In genomic region chr3:116562408-116563094, GRCm38 (mm10) we compare ENCODE assay signal across 10 mouse cellular contexts. TPM values are rescaled to one million over a fixed set of nuclear protein-coding genes. Genes with fewer than 3 reads are reported as not detected.
DNase-seq lines count a peak whose midpoint lies in the region; ATAC-seq lines count a peak whose summit lies in the region.
"Had no signal": no experiment of that assay in that cellular context is flagged by ENCODE, and none has a peak within 500 bp of the region (broad histone marks: within the 10 kb centered on the region; RNA-seq: fewer than 3 reads in every experiment).

Gene Lrrc39 (plus strand): TSS chr3:116562973.

- 10% methylated on average over 7 of the region's 7 CpGs for WGBS in heart, embryonic 16.5 days

- H3K4me3 ChIP-seq in heart, embryonic 16.5 days (ENCODE audit: low read length): peak within 1 kb of the TSS; percentile 61
- peak within 1 kb of the TSS; percentile 88 for H3K4me3 ChIP-seq in megakaryocyte, embryonic 14.5 days (replicated peaks)

- peak; percentile 54 for DNase-seq in adrenal gland, adult 2 months
- no peak for DNase-seq in adrenal gland, postnatal 25 days
- DNase-seq in right cerebral cortex, adult 2 months (ENCODE audit: low spot score in 2 of 2): no peak
- no peak for DNase-seq in frontal cortex, postnatal 25 days (ENCODE audit: low spot score in 2 of 2)
- no peak for DNase-seq in left cerebral cortex, postnatal 4 days
- DNase-seq: cerebellum, postnatal 10 days had no signal

- H3K36me3 ChIP-seq in heart, embryonic 16.5 days (ENCODE audit: control insufficient read depth, insufficient read depth): peaks cover 12% of the 10 kb centered on the region
- peaks cover 24% of the 10 kb centered on the region for H3K36me3 ChIP-seq in megakaryocyte, embryonic 14.5 days (replicated peaks; ENCODE audit: low read length)

- H3K9ac ChIP-seq in heart, embryonic 16.5 days (ENCODE audit: low read length): peak within 1 kb of the TSS; percentile 83

- ATAC-seq in erythroblast, adult 5-6 weeks (replicated peaks; ENCODE audit: low FRiP score, poor library complexity, severe bottlenecking): peak; percentile 95
- peak; percentile 88 for ATAC-seq in heart, embryonic 16.5 days (replicated peaks; ENCODE audit: extremely low read depth, insufficient read depth, low FRiP score)
- ATAC-seq: hindbrain, postnatal 0 days had no signal

- peak within 1 kb of the TSS; percentile 97 for H3K27ac ChIP-seq in heart, embryonic 16.5 days (ENCODE audit: low read length)
- H3K27ac ChIP-seq: hindbrain, postnatal 0 days had no signal

- peaks cover 5% of the 10 kb centered on the region for H3K9me3 ChIP-seq in heart, embryonic 16.5 days (replicated peaks; ENCODE audit: control insufficient read depth, low read length)
- peaks cover 8% of the 10 kb centered on the region; the same call in 1 of the 2 replicates for H3K9me3 ChIP-seq in megakaryocyte, embryonic 14.5 days

- no peaks in the 10 kb centered on the region for H3K27me3 ChIP-seq in heart, embryonic 16.5 days (ENCODE audit: control insufficient read depth, insufficient read depth, low read length)
- no peaks in the 10 kb centered on the region for H3K27me3 ChIP-seq in megakaryocyte, embryonic 14.5 days (replicated peaks)

- peak within 1 kb of the TSS; percentile 60 for H3K4me2 ChIP-seq in heart, embryonic 16.5 days (ENCODE audit: low read depth, low read length)

- intact Hi-C loops in left cerebral cortex, postnatal 4 days (cut with DNase I): no loop called here

- peaks cover 7% of the 10 kb centered on the region for H3K4me1 ChIP-seq in heart, embryonic 16.5 days (ENCODE audit: control insufficient read depth, insufficient read depth, low read length)
- peaks cover 35% of the 10 kb centered on the region for H3K4me1 ChIP-seq in megakaryocyte, embryonic 14.5 days

RNA-seq across cellular contexts. Expression of gene Lrrc39, which starts in this region (rescaled TPM):
- total RNA-seq in adrenal gland, adult 2 months (2021): 1 to 10 TPM; 2.0 to 3.2 TPM
- 0.31 and 0.43 TPM in 2 replicates for polyA plus RNA-seq in adrenal gland, adult 2 months (2012; rRNA removed)
- total RNA-seq in adrenal gland, postnatal 25 days (2021): 0.91 and 1.4 TPM in 2 replicates
- total RNA-seq in erythroblast, adult 5-6 weeks (2015; ENCODE audit: low replicate concordance): 1.5 and 8.8 TPM in 2 replicates
- 14.0 and 19.0 TPM in 2 replicates for total RNA-seq in erythroblast, adult 5-6 weeks (2017; ENCODE audit: low replicate concordance)
- polyA plus RNA-seq in heart, embryonic 16.5 days (2015; fragmentation: Nextera tagmentation; extraction: Ambion mirVana): 33.0 and 37.1 TPM in 2 replicates
- 0.19 TPM in 1 of 2 replicates, not detected in the other for polyA plus RNA-seq in megakaryocyte, embryonic 14.5 days (2012; ENCODE audit: insufficient read depth, low replicate concordance)
- not detected for total RNA-seq in left cerebral cortex, postnatal 4 days (2021)

Comparison
In these comparisons a context has a peak if more than half of its experiments do, and no peak if none do; other contexts are left out.
1. RNA of gene Lrrc39 (polyA plus RNA-seq): 33.0 to 37.1 TPM in heart, embryonic 16.5 days; 0.31 to 0.43 TPM in adrenal gland, adult 2 months and 0.19 TPM in megakaryocyte, embryonic 14.5 days; every median in the first group is over 10 times any median in the second.